Mouse (Mus musculus) right cerebral cortex, postnatal 36 days (tissue): ENCODE measurements at regions not wholly inside any gene's neighbourhood (a gene's known extent, or its start where the extent isn't known, plus 50 kb on each side); places are given as distances from the start of the nearest gene placed in this dataset.

Experiments used
- DNase-seq, 2 experiments: peaks; one replicate each; pipeline ENCODE4 v3.0.0; 2022; ENCODE audit warnings: low spot score in 2 of 2, mixed read lengths in 1 of 2

DNA sequence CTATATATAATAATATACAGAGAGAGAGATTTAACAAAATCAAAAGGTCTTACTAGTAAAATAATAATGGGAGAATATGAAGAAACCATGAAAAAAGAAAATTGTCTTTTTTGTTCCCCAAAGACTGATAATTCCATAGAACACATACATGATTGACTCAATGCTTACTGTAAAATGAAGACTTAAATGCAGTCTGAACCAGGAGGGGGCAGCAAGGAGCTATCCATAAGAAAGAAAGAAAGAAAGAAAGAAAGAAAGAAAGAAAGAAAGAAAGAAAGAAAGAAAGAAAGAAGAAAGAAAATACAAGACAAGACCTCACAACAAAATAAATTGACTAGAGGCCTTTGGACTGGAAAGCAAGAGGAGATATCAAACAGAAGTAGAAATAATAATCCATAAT is 868.8 kb upstream of the Acvr2a start:
- DNase-seq = no peak

DNA sequence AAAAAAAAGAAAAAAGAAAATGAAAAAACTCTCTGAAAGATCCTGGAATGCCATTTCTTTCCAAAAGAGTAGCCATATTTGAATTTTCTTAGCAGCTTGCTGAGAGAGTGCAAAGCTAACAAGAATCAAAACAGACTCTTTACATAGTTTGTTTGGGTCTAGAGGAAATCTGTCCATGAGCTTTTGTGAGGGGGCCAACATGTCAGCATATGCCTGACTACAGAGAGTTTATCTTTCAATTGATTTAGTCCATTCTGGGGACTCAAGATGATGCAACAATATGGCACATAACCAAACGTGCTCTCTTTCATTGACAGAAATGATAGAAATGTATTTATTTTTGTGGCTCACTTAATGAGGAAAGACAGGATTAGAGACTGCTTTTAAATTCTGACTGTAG is 822.8 kb upstream of the Acvr2a start:
- no peak for DNase-seq

DNA sequence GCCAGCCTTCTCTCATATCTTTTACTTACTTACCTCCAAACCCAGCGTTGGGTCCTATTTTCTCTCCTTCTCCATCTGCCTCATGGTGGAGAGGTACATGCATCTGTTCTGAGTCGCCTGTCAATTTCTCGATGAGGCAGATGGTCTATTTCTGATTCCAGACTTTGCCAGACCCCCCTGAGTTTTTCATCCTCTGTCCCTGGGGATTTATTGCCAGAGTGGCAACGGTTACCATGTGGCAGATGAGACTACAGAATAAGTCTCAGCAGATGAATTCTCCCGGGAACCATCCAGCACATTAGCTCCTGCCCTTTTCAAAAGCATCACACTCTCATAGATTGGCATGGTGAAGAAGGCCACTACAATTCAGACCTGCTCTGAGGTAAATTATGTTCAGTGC is 819.7 kb upstream of the Acvr2a start:
- no peak for DNase-seq

DNA sequence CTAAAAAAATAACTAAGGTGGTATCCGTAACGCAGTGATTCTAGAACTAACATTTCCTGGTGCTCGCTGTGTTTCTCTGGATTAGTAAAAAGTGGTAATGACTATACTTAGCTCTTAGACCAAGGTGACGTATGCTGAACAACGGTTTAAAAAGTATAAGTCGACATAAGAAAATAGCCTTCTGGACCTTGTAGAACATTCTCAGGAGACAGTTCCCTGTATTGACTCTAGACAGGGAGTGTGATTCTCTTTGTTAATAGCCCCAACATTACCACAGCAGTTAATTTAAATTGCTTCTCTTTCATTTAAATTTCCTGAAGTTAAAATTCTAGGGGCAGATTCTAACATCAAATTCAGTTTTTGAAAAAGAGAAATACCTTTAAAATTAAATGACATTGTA is 812.7 kb upstream of the Acvr2a start:
- DNase-seq = no peak

DNA sequence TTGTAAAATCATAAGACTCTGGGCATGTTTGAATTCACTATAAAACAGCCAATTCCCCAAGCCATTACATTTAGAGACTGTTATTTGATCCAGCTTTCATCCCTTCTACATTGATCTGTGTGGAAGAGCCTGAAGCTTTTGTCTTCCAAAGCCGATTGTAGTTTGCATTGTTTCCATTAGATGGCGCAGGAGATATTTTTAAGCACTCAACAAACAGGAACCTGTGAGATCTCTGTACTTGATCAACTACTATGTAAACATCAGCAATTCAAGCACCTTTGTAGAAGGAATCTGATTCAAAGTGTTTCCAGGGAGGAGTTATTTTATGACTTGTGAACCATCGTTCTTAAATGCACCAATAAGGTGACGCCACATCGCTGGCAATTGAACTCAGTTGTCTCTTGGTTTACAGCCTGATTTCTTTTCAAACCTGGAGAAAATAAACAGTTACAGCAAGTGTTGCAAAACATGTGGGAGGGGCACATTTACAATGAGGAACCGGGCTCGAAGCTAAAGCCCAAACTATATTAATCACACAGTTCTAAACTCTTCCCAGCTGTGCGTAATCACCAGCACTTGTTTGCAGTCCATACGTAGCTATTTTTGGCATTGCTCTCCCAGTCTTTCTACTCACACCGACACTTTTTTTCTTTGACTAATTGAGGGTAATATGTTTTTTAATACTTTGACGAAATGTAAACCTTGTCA is 812.0 kb upstream of the Acvr2a start:
- peak; percentile 9 to 22 for DNase-seq

DNA sequence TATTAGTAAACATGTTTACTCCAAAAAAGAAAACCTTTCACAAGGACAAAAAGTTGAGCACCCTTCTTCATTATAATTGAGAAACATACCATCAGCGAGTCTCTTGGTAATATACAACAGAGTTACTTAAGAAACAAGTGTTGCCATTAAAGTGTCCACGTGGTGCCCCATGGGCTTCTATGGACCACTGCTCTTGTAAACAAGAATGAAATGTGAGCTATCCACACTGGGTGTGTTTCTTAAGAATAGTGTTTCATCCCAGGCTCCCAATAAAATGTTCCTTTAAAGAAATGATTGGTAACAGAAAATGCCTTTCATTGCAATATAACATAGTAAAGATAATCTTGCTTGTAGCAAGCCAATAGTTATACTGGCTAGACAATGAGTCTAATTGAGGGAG is 803.6 kb upstream of the Acvr2a start:
- DNase-seq = no peak

DNA sequence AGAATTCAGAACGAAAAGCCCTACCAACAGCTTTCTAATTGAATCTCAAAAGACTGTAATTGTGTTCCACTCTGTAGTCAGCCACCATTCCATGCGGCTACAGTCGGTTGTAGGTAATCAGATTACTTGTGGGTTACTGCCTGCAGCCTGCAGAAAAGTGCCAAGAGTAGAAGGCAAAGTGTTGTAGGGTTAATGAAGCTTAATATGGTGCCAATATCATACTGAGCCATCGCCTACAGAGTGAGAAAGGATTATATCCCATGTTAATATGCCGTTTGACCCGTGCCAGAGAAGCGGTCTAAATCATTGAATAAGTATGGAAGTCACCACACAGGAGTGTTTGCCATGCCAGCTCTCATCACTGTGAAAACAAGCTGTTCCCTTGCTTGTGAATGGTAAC is 786.4 kb upstream of the Acvr2a start:
- DNase-seq = no peak

DNA sequence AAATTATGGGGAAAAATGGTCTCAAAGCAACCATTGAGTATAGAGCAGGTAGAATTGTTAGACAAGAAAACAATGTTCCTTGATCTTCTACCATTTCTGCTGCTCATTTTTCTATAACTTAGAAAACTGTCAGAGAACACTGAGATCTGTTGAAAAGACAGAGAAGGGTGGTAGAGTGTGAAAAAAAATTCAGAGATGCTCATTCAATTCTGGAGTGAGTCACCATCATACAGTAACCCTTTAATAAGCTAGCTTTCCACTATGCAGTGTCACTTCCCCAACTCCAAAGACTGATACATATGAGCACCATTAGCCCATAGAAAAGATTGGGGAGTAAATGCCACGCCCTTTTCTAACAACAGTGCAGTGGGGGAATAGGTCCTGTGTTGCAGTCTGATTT is 752.5 kb upstream of the Acvr2a start:
- DNase-seq = no peak

DNA sequence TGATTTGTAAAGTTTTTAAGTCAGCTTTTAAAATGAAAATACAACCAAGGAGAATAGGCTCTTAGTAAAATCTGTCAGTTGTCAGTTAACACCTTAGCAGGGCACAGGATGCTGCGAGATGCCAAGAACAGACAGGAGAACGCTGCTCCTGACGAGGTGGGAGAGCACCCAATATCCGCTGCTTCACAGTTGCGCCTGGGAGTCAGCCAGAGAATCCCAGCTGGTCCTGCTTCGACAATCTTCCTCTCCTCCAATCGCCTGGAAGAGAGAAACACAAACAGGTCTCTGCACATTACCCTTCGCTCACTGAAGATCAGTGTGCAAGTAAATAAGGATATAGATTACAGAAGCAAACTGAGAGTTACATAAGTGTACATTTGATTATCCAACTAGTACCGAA is 750.5 kb upstream of the Acvr2a start:
- peak in 1 of 2 experiments; percentile 14 for DNase-seq

DNA sequence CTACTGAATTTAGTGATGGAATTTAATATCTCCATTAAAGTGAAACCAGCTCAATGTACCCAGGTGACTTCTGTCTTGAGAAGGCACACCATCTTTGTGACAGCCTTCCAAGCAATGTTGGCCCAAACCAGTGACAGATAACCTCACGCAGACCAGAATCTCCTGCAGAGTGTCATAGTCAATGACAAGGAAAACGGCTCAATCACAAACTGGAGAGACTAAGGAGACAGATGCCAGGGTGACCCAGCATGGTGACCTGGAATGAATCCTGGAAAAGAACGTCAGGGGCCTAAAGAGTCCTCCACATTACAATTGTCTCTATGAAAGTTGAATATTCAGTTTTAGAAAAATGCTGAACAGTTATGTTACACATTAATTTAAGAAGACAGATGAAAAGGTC is 748.7 kb upstream of the Acvr2a start:
- no peak for DNase-seq

DNA sequence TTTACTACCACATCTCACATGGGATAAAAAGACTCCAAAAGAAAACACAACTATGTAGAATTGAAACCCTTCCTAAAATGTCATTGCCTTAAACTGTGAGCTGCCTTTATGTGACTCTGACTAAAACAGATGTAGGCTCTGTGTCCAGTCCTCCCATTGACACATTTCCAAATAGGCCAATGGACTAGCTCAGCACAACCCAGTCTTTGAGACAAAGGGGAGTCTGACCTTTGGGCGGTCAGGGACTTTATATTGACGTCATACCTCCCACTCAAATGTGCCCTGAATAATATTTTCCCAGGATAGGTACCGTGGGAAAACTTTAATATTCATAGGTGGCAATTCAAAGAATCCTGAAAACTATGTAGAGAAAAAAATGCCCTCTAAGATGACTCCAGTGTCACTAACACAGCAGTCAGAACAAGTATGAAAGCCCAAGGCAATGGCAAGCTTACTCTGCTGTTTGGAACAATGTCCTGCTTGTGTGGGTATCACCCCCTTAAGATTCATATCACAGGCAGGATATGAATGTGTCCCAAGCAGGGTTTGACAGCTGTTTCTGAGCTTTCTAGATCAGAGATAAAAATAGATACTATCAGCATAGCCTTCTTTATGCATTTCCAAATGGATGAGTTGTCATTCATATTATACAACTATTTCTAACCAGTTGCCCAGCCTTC is 731.6 kb upstream of the Acvr2a start:
- DNase-seq = no peak

DNA sequence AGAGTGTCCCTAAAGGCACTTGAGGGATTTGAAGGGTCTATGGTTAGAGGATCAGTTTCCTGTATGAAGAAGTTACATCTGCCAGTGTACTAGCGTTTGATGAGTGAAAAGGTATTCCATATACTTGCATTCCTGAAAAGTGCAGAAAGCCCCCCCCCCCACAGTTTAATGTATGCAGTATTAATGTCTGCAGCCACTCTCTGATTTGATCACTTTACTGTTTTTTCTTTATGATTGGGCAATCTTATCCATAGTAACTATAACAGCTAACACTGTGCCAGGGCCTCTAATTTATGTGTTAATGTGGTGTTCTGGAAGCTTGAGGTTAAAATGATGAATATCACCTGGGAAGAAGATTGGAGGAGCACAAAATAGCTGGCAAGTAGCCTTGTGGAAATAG is 715.6 kb upstream of the Acvr2a start:
- DNase-seq = no peak

DNA sequence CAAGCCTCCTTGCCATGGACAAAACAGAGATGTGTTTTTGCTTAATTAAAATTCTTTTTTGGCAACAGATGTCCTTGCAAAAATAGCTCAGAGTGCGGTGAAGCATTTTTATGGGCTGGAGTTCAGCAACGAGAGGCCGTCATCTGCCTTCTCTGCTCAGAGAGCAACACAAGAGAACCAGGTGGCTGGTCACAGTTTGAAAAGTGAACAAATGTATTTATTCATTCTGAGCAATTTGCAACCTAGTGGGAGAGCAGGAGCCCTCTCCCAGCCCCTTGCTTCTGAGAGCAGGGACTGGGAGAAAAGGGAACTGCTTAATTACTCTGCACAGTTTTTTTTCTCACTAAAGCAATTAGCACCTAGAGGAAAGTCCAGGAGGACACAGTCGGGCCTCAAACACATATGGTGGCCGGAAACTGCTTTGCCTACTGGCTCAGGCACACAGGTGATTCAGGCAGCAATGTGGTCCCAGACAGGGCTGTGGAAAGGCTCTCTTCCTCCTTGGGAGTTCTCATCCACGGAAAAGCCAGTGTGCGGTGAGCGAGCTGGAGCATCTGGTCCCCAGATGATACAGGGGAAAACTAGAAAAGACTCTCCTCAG is 714.9 kb upstream of the Acvr2a start:
- peak; percentile 11 to 29 for DNase-seq

DNA sequence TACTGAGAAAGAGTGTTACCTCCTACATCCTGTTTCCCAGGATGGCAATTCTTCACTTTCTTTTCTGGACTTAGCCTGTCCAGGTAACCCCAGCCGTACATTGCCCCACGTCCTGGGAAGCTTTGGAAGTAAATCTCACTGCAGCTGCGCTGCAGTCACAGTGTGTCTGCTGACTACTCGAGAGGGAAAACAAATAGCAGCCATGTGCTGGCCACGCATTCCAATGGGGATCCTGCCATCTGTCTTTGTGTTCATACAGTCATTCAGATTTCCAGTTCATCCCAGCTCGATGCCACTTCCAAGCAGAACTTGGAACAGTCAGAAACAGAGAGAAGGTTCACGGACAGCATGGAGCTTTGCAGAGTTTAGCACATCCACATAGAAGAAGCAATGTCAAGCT is 690.2 kb upstream of the Acvr2a start:
- no peak for DNase-seq

DNA sequence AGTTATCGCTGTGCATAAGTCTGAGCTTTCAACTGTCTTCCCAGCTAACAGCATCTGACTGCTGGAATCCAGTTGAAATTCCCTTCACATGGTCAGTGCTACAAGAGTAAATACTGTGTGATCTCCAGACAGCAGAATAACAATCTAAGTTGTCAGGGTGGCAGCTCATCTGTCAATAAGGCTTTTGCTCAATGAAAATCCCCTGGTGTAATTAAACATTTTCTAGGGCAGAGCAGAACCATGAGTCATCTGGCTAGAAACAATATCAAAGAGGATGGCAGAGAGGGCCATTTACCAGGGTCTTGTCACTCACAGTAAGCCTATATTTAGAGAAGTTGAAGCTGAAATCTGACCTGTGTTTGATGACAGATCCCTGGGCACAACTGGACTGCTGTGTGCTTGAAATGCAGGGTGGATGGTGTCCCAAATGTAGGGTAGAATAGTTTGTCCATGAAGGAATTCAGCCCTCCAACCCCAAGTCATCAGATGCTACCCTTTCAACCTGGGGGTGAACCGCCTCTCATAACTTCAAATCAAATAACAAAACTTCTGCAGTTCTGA is 675.8 kb upstream of the Acvr2a start:
- no peak for DNase-seq

DNA sequence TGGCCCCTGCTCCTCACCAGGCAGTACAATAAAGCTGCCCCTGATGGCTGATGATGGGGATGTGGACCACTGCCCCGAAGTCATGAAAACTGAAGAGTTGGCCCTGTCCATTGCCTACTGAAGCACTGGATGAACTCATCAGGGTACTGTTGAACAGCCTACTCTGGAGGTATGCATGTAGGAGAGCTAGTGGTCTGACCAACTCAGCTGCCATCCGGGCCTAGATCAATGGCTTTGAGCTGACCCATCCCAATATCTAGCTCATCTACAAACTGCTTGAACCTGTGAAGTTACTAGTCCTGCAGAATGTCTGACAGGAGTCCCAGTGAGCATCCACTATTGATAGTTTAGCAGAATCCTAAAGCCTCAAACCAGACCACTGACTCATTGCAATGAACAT is 672.6 kb upstream of the Acvr2a start:
- no peak for DNase-seq

DNA sequence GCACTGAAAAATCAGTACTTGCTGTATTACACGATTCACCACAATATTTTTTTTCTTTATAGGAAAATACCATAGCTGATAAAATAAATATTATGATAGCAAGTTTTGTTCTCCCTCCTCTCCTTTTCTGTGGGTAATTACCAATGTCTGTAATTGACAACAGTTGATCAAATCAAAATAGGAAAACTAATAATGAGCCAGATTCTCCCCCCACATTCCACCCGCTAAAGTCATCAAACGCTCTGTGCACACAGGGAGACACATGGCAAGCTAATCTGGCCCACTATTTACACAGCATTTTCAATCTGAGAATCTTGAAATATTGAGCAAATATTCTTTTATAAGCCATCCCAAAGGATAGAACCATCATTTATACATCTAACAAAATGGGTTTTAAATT is 659.2 kb upstream of the Acvr2a start:
- DNase-seq = no peak

DNA sequence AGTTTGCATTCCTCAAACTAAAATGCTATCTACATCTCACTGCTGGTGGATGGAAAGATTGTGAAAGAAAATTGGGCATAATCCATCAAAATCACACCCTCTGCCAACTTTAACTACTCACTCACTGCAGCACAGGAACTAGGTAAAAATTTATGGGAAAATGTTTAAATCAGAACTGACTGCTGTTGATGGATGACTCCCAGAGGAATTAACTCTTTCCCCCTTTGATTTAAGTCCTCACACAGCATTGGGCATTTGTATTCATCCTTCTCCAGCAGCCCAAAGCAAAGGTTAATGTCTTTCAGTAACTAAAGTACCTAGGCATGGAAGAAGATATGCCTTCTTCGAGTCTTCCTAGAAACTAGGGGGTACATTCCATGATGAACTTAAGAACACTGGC is 641.3 kb upstream of the Acvr2a start:
- DNase-seq = no peak

DNA sequence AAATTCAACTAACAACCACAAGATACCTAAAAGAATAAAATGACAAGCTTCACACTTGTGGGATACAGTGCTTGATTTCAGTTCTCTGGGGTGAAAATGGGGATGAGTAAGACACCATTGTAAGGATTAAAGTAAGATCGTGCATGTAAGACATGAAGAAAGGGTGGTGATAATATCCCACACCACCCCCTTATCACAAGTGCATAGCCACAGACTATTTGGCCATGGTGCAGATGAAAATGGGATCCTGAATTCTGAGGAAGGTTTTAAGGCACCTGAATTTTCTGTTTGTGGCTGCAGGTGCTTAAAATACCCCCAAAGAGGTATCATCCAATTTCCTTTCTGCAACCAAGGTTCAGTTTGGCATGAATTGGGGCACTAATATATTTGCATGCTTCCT is 627.7 kb upstream of the Acvr2a start:
- no peak for DNase-seq

DNA sequence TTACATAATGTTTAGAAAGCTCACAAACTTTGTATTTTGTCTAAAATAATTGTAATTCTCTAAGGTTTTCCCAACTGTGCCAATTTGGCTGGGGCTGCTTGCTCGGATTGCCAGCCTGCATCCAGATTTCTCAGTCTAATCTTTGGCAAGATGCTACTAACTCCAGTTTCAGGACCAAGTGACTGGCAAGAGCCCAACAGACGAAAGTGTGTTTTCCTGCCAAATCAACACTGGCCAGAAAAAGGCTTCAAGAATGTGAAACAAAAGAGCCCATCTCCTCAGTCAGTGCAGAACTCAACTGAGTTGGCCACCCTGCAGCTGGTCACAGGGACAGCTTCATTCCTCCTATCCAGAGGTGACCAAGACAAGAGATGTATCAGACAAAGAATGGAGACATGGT is 627.3 kb upstream of the Acvr2a start:
- DNase-seq = peak; percentile 38 to 50

DNA sequence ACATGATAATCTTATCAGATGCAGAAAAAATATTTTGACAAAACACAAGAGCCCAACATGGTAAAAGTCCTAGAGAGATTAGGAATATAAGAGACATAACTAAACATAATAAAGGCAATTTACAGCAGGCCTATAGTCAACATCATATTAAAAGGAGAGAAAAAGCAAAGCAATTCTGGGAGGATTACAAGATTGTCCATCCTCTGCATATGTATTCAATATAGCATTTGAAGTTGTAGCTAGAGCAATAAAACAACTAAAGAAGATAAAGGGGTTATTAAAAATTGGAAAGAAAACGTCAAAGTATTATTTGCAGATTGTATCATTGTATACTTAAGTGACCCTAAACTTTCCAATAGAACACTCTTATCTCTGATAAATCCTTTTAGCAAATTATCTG is 602.1 kb upstream of the Acvr2a start:
- no peak for DNase-seq

DNA sequence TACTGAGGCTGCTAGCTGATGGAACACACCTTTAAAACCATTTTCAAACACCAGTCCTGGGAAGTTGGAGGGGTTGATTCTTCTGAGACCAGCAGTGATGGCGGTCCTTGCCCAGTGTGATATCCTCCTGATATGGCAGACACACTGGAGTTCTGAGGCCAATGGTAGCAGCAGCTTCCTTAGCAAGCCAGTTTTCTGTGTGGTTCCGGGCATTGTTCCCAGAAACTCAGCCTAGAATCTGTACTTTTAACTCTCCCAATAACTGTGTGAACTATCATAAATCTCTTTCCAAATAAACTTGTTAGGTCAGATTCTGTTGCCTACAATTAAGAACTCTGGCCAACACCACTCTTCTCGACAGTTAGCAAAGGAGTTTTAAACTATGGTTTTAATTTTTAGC is 593.1 kb upstream of the Acvr2a start:
- no peak for DNase-seq
